Mouse (Mus musculus) stomach, embryonic 14.5 days (tissue): Measurements from ENCODE around the gene Dlgap1. TPM values are rescaled to one million over a fixed set of nuclear protein-coding genes. Genes with fewer than 3 reads are reported as not detected.

Experiments
- ATAC-seq: fragments of 200-750 bp; cut with Nextera tagmentation; 2 replicates; pipeline ENCODE4 v1.8.0; 2017; ENCODE audit warnings: low read depth, moderate TSS enrichment; ENCODE audit not compliant: insufficient number of reproducible peaks, insufficient read depth, low FRiP score
- H3K27ac ChIP-seq: fragments of 300-500 bp; sonication (generic); 2 replicates; pipeline ENCODE4 v1.5.1; 2014; ENCODE audit warnings: mild to moderate bottlenecking, low read length, moderate library complexity, mixed read lengths
- H3K27me3 ChIP-seq: fragments of 300-500 bp; sonication (generic); 2 replicates; pipeline ENCODE4 v1.6.1; 2014; ENCODE audit warnings: low read length, control low read depth, mixed read lengths; ENCODE audit not compliant: control insufficient read depth, insufficient read depth
- H3K36me3 ChIP-seq: fragments of 300-500 bp; sonication (generic); 2 replicates; pipeline ENCODE4 v1.6.1; 2014; ENCODE audit warnings: mild to moderate bottlenecking, control low read depth, low read length, moderate library complexity, mixed read lengths; ENCODE audit not compliant: control insufficient read depth, insufficient read depth
- H3K4me1 ChIP-seq: fragments of 300-500 bp; sonication (generic); 2 replicates; pipeline ENCODE4 v1.6.1; 2014; ENCODE audit warnings: low read length, control low read depth, mixed read lengths; ENCODE audit not compliant: control insufficient read depth, insufficient read depth
- H3K4me2 ChIP-seq: fragments of 300-500 bp; sonication (generic); replicated peaks from 2 replicates; pipeline ENCODE4 v1.6.1; 2014; ENCODE audit warnings: low read depth, low read length, control low read depth
- H3K4me3 ChIP-seq: fragments of 300-500 bp; sonication (generic); 2 replicates; pipeline ENCODE4 v1.5.1; 2014; ENCODE audit warnings: low read depth, low read length, control low read depth
- H3K9ac ChIP-seq: fragments of 300-500 bp; sonication (generic); replicated peaks from 2 replicates; pipeline ENCODE4 v1.6.1; 2014; ENCODE audit warnings: low read depth, mild to moderate bottlenecking, control low read depth, low read length, moderate library complexity, mixed read lengths
- H3K9me3 ChIP-seq: fragments of 300-500 bp; sonication (generic); 2 replicates; pipeline ENCODE4 v1.6.1; 2016; ENCODE audit warnings: low read depth, low read length, control low read depth; ENCODE audit not compliant: control insufficient read depth
- whole genome bisulfite sequencing: fragments of 180-500 bp; shearing (Covaris S2); extraction: QIAGEN DNeasy Blood & Tissue Kit; methylation state at CpG from one replicate; pipeline ENCODE4 v1.1.7; 2014; 5-methylcytosine and 5-hydroxymethylcytosine counted together
- polyA plus RNA-seq: library from polyadenylated mRNA; unstranded; fragments of >200 nt; fragmentation: Nextera tagmentation; extraction: Ambion mirVana; gene quantifications from 2 replicates; pipeline ENCODE4 v1.2.1, GENCODE M21; 2014

Dlgap1 gene
- polyA plus RNA-seq, 1 experiment from 2014 or later, result 3.8 TPM

GRCm38 (mm10) chr17:70735396-70735795, 766.5 kb downstream of the Dlgap1 start:
- no peak for ATAC-seq
- H3K9ac ChIP-seq, result no peak overlapping the region
- H3K27ac ChIP-seq, result no peak overlapping the region
- H3K4me2 ChIP-seq, result no peak overlapping the region
- no peaks in the 10 kb centered on the region for H3K9me3 ChIP-seq
- no peak overlapping the region for H3K4me3 ChIP-seq
- H3K4me1 ChIP-seq, result peaks cover 4% of the 10 kb centered on the region; the same call in 1 of the 2 replicates
- H3K36me3 ChIP-seq, result no peaks in the 10 kb centered on the region
- 92% methylated on average over 3 of the region's 3 CpGs for WGBS
- H3K27me3 ChIP-seq, result no peaks in the 10 kb centered on the region

GRCm38 (mm10) chr17:70737424-70737823, 768.6 kb downstream of the Dlgap1 start:
- H3K36me3 ChIP-seq, result no peaks in the 10 kb centered on the region
- no peaks in the 10 kb centered on the region for H3K27me3 ChIP-seq
- H3K4me3 ChIP-seq, result peak overlapping the region; percentile 14; the same call in 1 of the 2 replicates
- peak overlapping the region; percentile 18; the same call in 1 of the 2 replicates for H3K27ac ChIP-seq
- H3K4me1 ChIP-seq, result peaks cover 4% of the 10 kb centered on the region; the same call in 1 of the 2 replicates
- no peak overlapping the region for H3K9ac ChIP-seq
- peak; percentile 57 for ATAC-seq
- H3K4me2 ChIP-seq, result peak overlapping the region; percentile 57
- no peaks in the 10 kb centered on the region for H3K9me3 ChIP-seq
- 2% methylated on average over 6 of the region's 6 CpGs for WGBS

DNA sequence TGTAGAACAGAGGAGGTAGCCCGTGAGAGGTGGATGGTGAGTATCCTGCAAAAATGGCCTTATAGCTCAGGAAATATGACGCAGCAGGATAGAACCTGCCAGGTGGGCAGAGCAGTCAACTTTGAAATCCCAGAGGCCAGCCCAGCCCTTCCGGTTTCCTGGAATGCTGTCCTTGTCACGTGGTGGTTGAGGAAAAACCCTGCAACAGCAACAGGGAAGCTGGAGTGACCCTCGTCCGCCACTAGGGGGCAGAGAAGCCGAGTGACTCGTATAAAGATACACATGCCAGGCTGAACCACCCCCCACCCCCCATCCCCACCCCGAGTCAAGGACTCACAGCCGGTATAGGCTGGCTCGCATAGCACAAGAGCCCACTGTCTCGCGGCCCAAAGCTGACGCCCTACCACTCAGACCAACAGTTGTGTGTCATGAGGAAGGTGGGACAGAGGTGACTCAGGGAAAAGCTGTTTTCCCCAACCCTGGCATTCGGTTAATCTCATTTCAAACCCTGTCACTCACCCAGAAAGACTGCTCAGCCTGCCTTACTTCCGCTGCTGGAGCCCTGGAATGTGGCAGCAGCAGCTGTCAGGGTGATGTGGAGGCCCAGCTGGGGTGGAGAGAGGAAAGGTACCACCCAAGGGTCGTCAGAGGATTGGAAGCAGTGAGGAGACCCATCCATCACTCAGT, 769.4 kb downstream of the Dlgap1 start:
- Histone ChIP-seq H3K36me3 (no peaks in the 10 kb centered on the region), H3K27me3 (no peaks in the 10 kb centered on the region), H3K4me2 (peak overlapping the region; percentile 57), H3K9ac (no peak overlapping the region), H3K4me1 (peaks cover 4% of the 10 kb centered on the region; the same call in 1 of the 2 replicates), H3K27ac (peak overlapping the region; percentile 70), H3K4me3 (peak overlapping the region; percentile 14), H3K9me3 (no peaks in the 10 kb centered on the region)
- 2% methylated on average over 17 of the region's 17 CpGs for WGBS
- peak; percentile 90 for ATAC-seq

DNA sequence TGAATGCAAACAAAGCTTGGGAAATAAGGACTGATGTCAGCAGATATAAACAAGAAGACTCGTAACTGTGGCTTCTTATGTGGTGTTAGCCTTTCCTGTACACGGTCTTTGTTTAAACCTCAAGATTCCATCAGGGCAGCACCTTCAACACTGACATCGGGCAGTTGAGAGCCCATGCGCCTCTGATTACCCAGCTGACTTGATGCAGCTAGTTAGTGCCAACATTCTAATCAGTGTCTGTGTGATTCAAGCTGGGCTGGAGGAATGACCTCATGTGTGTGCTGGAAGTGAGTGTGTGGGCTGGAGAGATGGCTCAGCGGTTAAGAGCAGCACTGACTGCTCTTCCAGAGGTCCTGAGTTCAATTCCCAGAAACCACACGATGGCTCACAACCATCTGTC, 770.5 kb downstream of the Dlgap1 start:
- Histone ChIP-seq H3K9me3 (no peaks in the 10 kb centered on the region), H3K4me3 (no peak overlapping the region), H3K4me1 (peaks cover 4% of the 10 kb centered on the region; the same call in 1 of the 2 replicates), H3K27ac (no peak overlapping the region), H3K4me2 (no peak overlapping the region), H3K27me3 (no peaks in the 10 kb centered on the region), H3K36me3 (no peaks in the 10 kb centered on the region), H3K9ac (no peak overlapping the region)
- ATAC-seq, result no peak
- 64% methylated on average over 6 of the region's 6 CpGs for WGBS

DNA sequence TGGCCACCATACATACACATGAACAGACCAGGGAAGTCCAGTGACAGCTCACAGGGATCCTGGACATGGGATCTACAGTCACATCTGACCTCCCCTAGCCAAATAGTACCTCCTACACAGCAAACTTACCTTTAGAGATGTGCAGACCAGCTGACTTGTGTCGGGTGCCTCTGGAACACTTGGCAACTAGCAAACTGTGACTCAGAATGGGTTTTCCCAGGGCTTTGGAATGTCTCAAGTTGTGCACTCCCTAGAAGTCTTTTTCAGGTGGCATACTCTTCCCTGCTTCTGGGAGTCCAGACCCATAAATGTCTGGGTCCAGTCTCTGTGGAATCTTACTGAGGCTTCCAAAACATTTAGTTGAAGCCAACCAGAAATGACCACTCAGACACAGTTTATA, 772.8 kb downstream of the Dlgap1 start:
- no peaks in the 10 kb centered on the region for H3K27me3 ChIP-seq
- H3K4me2 ChIP-seq, result no peak overlapping the region
- H3K4me1 ChIP-seq, result peaks cover 4% of the 10 kb centered on the region; the same call in 1 of the 2 replicates
- WGBS, result 77% methylated on average over 1 of the region's 1 CpGs
- H3K27ac ChIP-seq, result no peak overlapping the region
- H3K4me3 ChIP-seq, result no peak overlapping the region
- H3K36me3 ChIP-seq, result no peaks in the 10 kb centered on the region
- no peak overlapping the region for H3K9ac ChIP-seq
- ATAC-seq, result no peak
- no peaks in the 10 kb centered on the region for H3K9me3 ChIP-seq

- no peak overlapping the region for H3K9ac ChIP-seq
- no peaks in the 10 kb centered on the region for H3K27me3 ChIP-seq
- no peak overlapping the region for H3K27ac ChIP-seq
- 95% methylated on average over 5 of the region's 5 CpGs for WGBS
- ATAC-seq, result no peak
- H3K9me3 ChIP-seq, result no peaks in the 10 kb centered on the region
- H3K4me1 ChIP-seq, result peaks cover 16% of the 10 kb centered on the region; the same call in 1 of the 2 replicates
- H3K4me3 ChIP-seq, result no peak overlapping the region
- H3K36me3 ChIP-seq, result no peaks in the 10 kb centered on the region
- H3K4me2 ChIP-seq, result no peak overlapping the region
These were observed 775.8 kb downstream of the Dlgap1 start for GRCm38 (mm10) chr17:70744570-70745153.

DNA sequence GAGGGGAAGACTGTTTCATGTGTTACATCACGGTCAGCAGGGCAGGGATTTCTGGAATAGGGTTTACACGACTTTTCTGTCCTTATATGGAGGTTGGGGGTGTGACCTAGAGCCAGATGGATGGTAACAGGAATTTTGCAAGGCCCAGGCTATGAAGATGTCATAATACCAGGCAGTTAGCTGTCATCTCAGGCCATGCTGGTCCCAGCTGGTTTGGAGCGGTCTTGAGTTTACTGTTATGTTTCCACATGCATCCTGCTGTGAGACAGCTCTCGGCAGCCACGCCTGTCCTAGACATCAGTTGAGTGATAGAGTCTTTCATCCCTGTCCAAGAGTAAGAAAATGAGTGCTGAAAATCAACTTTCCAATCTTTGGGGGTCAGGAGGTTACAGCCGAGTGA, 776.5 kb downstream of the Dlgap1 start:
- Histone ChIP-seq H3K27ac (no peak overlapping the region), H3K4me3 (no peak overlapping the region), H3K27me3 (no peaks in the 10 kb centered on the region), H3K9me3 (no peaks in the 10 kb centered on the region), H3K36me3 (no peaks in the 10 kb centered on the region), H3K9ac (no peak overlapping the region), H3K4me2 (no peak overlapping the region), H3K4me1 (peaks cover 16% of the 10 kb centered on the region; the same call in 1 of the 2 replicates)
- no peak for ATAC-seq
- 72% methylated on average over 6 of the region's 6 CpGs for WGBS

- peak; percentile 28 for ATAC-seq
- H3K9me3 ChIP-seq, result no peaks in the 10 kb centered on the region
- no peak overlapping the region for H3K9ac ChIP-seq
- no peak overlapping the region for H3K4me3 ChIP-seq
- H3K4me2 ChIP-seq, result no peak overlapping the region
- H3K27me3 ChIP-seq, result no peaks in the 10 kb centered on the region
- WGBS, result 31% methylated on average over 9 of the region's 9 CpGs
- peak overlapping the region; percentile 93; the same call in 1 of the 2 replicates for H3K27ac ChIP-seq
- peaks cover 16% of the 10 kb centered on the region; the same call in 1 of the 2 replicates for H3K4me1 ChIP-seq
- H3K36me3 ChIP-seq, result no peaks in the 10 kb centered on the region
These were observed 777.7 kb downstream of the Dlgap1 start for GRCm38 (mm10) chr17:70746379-70747079.
